Mouse (Mus musculus) intestine, postnatal 0 days (tissue): ENCODE results near the gene Fnbp1. TPM values are rescaled to one million over a fixed set of nuclear protein-coding genes. Genes with fewer than 3 reads are reported as not detected.

Source experiments
- ATAC-seq: fragments of 200-750 bp; cut with Nextera tagmentation; 2 replicates; pipeline ENCODE4 v1.8.0; 2017; ENCODE audit warnings: mild to moderate bottlenecking, moderate TSS enrichment, moderate library complexity
- H3K27ac ChIP-seq: fragments of 300-500 bp; sonication (generic); 2 replicates; pipeline ENCODE4 v1.5.1; 2014; ENCODE audit warnings: mild to moderate bottlenecking, low read depth, low read length, moderate library complexity
- H3K27me3 ChIP-seq: fragments of 300-500 bp; sonication (generic); replicated peaks from 2 replicates; pipeline ENCODE4 v1.6.1; 2014; ENCODE audit warnings: low read length, mixed read lengths; ENCODE audit not compliant: control insufficient read depth, insufficient read depth
- H3K36me3 ChIP-seq: fragments of 300-500 bp; sonication (generic); 2 replicates; pipeline ENCODE4 v1.6.1; 2014; ENCODE audit warnings: mild to moderate bottlenecking, moderate library complexity; ENCODE audit not compliant: control insufficient read depth, insufficient read depth
- H3K4me1 ChIP-seq: fragments of 300-500 bp; sonication (generic); replicated peaks from 2 replicates; pipeline ENCODE4 v1.6.1; 2014; ENCODE audit warnings: antibody characterized with exemption, low read length, mixed read lengths; ENCODE audit not compliant: control insufficient read depth, insufficient read depth
- H3K4me2 ChIP-seq: fragments of 300-500 bp; sonication (generic); replicated peaks from 2 replicates; pipeline ENCODE4 v1.6.1; 2014; ENCODE audit warnings: low read depth, mild to moderate bottlenecking, moderate library complexity
- H3K4me3 ChIP-seq: fragments of 300-500 bp; sonication (generic); 2 replicates; pipeline ENCODE4 v1.5.1; 2014; ENCODE audit warnings: low read depth, low read length
- H3K9ac ChIP-seq: fragments of 300-500 bp; sonication (generic); 2 replicates; pipeline ENCODE4 v1.6.1; 2014; ENCODE audit warnings: mild to moderate bottlenecking, low read depth, low read length
- H3K9me3 ChIP-seq: fragments of 300-500 bp; sonication (generic); 2 replicates; pipeline ENCODE4 v1.6.1; 2016; ENCODE audit warnings: mixed run types; ENCODE audit not compliant: control insufficient read depth
- CTCF ChIP-seq: sonication (generic); IDR thresholded peaks from 2 replicates; pipeline ENCODE4 v1.5.1; 2016; ENCODE audit warnings: low read depth, mild to moderate bottlenecking, control low read depth, antibody characterized with exemption, moderate library complexity
- WGBS: fragments of 180-500 bp; shearing (Covaris S2); extraction: QIAGEN DNeasy Blood & Tissue Kit; methylation state at CpG from one replicate; pipeline ENCODE4 v1.1.7; 2014; 5-methylcytosine and 5-hydroxymethylcytosine counted together
- polyA plus RNA-seq: library from polyadenylated mRNA; unstranded; fragments of >200 nt; fragmentation: Nextera tagmentation; extraction: Ambion mirVana; gene quantifications from 2 replicates; pipeline ENCODE4 v1.2.1, GENCODE M21; 2015

The Fnbp1 gene
- polyA plus RNA-seq, 1 experiment from 2014 or later = 10.4 TPM

GRCm38 (mm10) chr2:31106621-31107320 lies 35.0 kb downstream of the Fnbp1 start:
- Histone ChIP-seq H3K4me2 (no peak overlapping the region), H3K9me3 (no peaks in the 10 kb centered on the region), H3K4me3 (no peak overlapping the region), H3K4me1 (0 out of 2 replicates have a peak, but pooled peaks cover 11% of the 10 kb centered on the region), H3K27me3 (no peaks in the 10 kb centered on the region), H3K27ac (peak overlapping the region; percentile 21; the same call in 1 of the 2 replicates), H3K36me3 (no peaks in the 10 kb centered on the region), H3K9ac (no peak overlapping the region)
- ATAC-seq = no peak
- TF ChIP-seq CTCF = no peak
- WGBS = 48% methylated on average over 11 of the region's 11 CpGs

- 0 out of 2 replicates have a peak, but pooled peaks cover 11% of the 10 kb centered on the region for H3K4me1 ChIP-seq
- no peak for ATAC-seq
- H3K9me3 ChIP-seq = no peaks in the 10 kb centered on the region
- no peak overlapping the region for H3K4me2 ChIP-seq
- WGBS = 91% methylated on average over 3 of the region's 3 CpGs
- no peaks in the 10 kb centered on the region for H3K27me3 ChIP-seq
- no peak overlapping the region for H3K27ac ChIP-seq
- no peaks in the 10 kb centered on the region for H3K36me3 ChIP-seq
- H3K9ac ChIP-seq = no peak overlapping the region
- no peak for TF ChIP-seq CTCF
- no peak overlapping the region for H3K4me3 ChIP-seq
Observed at GRCm38 (mm10) chr2:31106004-31106403, 35.8 kb downstream of the Fnbp1 start.

DNA sequence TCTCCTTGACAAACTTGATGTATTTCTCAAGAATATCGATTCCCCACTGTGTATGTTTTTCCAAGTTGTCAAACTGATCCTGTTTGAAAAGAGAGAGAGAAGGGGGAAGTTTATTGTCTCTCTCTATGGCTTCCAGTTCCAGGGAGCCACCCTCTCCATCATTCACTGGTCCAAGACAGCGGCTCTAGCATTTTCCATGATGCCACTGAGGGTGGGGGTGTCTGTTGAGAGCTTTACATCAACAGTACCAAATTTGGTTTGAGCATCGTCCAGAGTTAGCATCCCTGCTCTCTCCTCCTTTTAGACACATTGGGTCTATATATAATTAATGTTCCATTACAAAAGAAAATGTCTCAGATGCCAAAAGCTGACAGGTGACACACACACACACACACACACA lies 36.5 kb downstream of the Fnbp1 start:
- 70% methylated on average over 3 of the region's 3 CpGs for WGBS
- Histone ChIP-seq H3K36me3 (no peaks in the 10 kb centered on the region), H3K9ac (no peak overlapping the region), H3K27me3 (no peaks in the 10 kb centered on the region), H3K4me2 (no peak overlapping the region), H3K27ac (no peak overlapping the region), H3K4me3 (no peak overlapping the region), H3K9me3 (no peaks in the 10 kb centered on the region), H3K4me1 (0 out of 2 replicates have a peak, but pooled peaks cover 11% of the 10 kb centered on the region)
- TF ChIP-seq CTCF = no peak
- no peak for ATAC-seq

- no peak for TF ChIP-seq CTCF
- 0 out of 2 replicates have a peak, but pooled peaks cover 11% of the 10 kb centered on the region for H3K4me1 ChIP-seq
- H3K9me3 ChIP-seq = no peaks in the 10 kb centered on the region
- no peak for ATAC-seq
- 63% methylated on average over 8 of the region's 8 CpGs for WGBS
- 0 out of 2 replicates have a peak, but pooled peaks cover 5% of the 10 kb centered on the region for H3K36me3 ChIP-seq
- no peak overlapping the region for H3K9ac ChIP-seq
- no peak overlapping the region for H3K4me2 ChIP-seq
- H3K27ac ChIP-seq = no peak overlapping the region
- H3K27me3 ChIP-seq = no peaks in the 10 kb centered on the region
- H3K4me3 ChIP-seq = no peak overlapping the region
Observed at GRCm38 (mm10) chr2:31103321-31103720, 38.5 kb downstream of the Fnbp1 start.

DNA sequence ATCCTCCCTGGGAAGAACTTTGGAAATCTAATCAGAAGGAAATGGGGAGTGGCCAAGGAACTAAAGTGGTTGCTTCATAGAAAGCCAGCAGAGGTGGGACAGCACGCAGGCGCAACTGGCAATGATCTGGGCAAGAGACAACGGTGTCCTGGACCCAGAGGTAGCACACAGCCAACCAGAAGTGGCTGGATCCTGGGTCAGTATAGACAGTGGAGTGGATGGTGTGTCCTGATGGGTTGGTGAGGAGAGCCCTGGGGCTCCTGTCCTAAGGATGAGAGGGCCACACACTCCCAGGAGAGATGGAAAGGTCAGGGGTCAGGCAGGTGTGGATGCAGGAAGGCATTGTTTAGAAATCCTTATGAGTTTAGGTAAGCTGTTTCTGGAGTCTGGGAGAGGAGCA lies 40.5 kb downstream of the Fnbp1 start:
- 0 out of 2 replicates have a peak, but pooled peaks cover 3% of the 10 kb centered on the region for H3K4me1 ChIP-seq
- no peak overlapping the region for H3K4me2 ChIP-seq
- no peaks in the 10 kb centered on the region for H3K27me3 ChIP-seq
- 65% methylated on average over 3 of the region's 3 CpGs for WGBS
- no peak for TF ChIP-seq CTCF
- H3K9ac ChIP-seq = no peak overlapping the region
- H3K9me3 ChIP-seq = no peaks in the 10 kb centered on the region
- H3K4me3 ChIP-seq = no peak overlapping the region
- ATAC-seq = 0 out of 2 replicates have a peak, but pooled peaks have one; percentile 16
- H3K27ac ChIP-seq = no peak overlapping the region
- peaks cover 6% of the 10 kb centered on the region; the same call in 1 of the 2 replicates for H3K36me3 ChIP-seq

GRCm38 (mm10) chr2:31099079-31099478 lies 42.7 kb downstream of the Fnbp1 start:
- Histone ChIP-seq H3K9me3 (no peaks in the 10 kb centered on the region), H3K4me3 (no peak overlapping the region), H3K4me1 (0 out of 2 replicates have a peak, but pooled peaks cover 2% of the 10 kb centered on the region), H3K36me3 (peaks cover 15% of the 10 kb centered on the region; the same call in 1 of the 2 replicates), H3K4me2 (no peak overlapping the region), H3K27ac (no peak overlapping the region), H3K9ac (no peak overlapping the region), H3K27me3 (no peaks in the 10 kb centered on the region)
- no peak for TF ChIP-seq CTCF
- ATAC-seq = no peak
- WGBS = 78% methylated on average over 8 of the region's 8 CpGs
